Mouse (Mus musculus): ENCODE measurements around the gene Slc1a3. TPM values are rescaled to one million over a fixed set of nuclear protein-coding genes. Genes with fewer than 3 reads are reported as not detected.

Gene Slc1a3
- total RNA-seq, 4 experiments from 2014 or later, result 0.56 to 2.8 (median 1.3) TPM

DNA sequence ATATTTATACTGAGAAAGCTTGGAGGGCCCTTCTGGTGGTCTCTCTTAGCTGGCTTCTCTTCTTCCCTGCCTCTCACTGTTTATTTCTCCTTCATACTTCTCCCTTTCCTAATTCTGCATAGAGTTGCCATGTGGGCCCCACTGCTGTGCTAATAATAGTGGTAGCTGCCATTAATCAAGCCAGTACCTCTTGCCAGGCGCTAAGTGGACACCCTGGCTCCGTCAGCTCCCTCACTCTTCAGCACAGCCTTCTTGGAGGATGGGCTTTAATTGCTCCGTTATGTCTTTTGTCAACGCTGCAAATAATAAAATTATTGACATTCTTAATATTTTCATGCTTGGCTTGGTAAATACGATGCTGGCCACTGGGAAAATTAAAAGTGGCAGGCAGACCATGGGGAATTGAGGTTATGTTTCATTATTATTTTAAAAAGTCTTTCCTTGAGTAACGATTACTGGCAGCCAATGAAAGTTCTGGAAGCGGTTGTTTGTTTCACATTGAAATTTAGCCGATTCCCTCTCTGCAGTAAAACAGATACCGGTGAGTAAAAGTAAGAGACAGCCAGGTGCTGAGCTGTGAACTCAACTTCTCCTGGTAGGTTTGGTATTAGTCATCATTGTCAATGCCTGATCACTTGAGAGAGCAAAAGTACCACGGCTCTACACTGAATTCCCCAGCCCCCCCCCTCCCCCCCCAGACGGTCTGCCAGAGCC lies 94.9 kb downstream of the Slc1a3 start:
- no peak for DNase-seq (ENCODE audit: low spot score in 2 of 2)

DNA sequence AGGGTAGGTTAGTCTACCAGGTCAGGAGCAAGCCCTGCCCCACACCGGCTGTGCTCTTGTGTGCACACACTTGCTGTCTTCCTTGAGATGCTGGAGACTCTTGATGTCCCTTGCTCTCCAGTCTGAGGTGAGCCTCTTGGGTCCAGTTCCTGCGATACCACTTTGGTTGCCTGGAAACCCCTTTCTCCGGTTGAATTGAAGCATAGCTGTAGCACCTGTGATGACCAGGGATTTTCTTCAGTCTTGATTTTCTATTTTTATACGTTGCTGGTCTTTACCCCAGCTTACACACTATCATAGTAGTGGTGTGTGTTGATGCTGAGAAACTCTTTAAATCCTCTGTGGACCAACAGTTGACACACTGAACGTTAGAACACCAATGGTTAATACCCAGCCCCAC lies 95.9 kb downstream of the Slc1a3 start:
- DNase-seq (ENCODE audit: low spot score in 2 of 2), result no peak

DNA sequence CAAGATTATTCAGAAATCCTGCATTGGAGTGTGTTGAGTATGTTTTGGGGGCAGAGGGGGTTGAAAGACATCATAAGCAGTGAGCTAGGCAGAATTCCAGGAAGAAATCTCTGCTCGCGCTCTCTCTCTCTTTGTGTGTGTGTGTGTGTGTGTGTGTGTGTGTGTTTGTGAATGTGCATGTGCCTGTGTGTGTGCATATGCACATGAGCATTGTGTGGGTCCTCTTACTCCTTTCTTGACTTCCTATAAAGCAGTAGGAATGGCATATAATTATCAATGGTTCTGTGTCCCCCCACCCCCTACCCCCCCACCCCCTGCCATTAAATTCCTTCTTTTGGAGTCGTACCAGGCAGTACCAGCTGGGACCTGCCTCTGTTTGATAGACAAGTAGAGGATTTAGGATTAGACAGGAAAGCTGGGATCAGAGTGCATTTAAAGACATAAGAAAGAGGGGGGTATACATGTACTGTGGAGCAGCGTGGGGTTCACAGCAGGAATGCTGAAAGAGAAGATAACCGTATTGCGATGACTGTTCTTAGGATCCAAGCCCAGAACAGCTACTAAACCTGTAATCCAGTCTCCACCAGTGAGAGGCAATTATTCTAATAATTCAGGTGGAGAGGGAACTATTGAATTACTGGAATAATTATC lies 104.9 kb downstream of the Slc1a3 start:
- DNase-seq (ENCODE audit: low spot score in 2 of 2), result no peak

DNA sequence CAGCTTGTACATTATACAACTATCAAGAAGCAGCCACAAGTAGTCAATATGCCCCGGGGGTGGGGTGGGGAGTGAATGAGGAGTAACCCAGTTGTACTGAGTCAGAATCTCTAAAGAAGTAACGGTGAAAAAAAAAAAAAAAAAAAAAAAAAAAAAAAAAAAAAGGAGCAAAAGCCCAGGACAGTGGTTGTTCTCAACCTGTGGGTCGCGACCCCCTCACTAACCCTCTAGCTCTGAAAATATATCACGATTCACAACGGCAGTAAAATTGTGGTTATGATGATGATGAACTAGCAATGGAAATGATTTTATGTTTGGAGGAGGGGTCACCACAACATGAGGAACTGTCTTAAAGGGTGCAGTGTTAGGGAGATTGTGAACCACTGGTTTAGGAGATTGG lies 108.2 kb downstream of the Slc1a3 start:
- no peak for DNase-seq (ENCODE audit: low spot score in 2 of 2)

DNA sequence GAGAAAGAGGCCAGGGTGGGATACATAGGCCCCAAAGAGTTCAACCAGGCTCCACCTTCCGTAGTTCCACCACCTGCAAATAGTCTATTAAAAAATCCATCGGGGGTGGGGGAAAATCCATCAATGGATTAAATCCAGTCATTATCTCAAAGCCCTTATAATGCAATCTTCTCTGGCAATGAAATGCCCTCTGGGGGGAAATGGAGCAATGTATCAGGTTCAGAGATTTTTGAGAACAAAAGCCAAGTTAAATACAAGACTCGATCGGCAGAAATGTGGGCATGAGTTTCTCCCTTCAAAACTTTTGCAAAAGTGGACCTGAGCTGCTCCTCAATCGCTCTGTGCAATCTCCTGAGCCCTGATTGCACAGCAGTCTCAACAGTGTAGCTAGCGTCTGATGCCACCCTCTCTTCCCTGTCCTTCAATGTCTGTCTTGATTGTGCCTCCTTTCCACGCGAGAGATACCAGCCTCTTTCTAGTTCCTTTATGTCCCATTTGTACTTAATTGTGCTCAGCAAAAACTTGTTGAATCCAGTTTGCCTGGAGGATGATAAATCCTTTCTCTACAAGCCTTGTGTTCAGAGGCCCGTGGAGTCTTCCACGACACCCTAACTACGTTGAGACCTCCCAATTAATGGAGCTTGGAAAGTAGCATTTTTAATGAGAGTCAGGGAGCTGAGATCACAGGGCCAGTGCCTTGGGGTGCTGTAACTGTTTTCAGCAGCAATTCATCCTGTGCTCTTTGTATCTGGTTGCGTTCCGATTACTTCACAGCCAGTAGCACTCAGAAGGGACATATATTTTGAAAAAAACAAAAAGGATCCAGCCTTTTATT lies 109.0 kb downstream of the Slc1a3 start:
- no peak for DNase-seq (ENCODE audit: low spot score in 2 of 2)

DNA sequence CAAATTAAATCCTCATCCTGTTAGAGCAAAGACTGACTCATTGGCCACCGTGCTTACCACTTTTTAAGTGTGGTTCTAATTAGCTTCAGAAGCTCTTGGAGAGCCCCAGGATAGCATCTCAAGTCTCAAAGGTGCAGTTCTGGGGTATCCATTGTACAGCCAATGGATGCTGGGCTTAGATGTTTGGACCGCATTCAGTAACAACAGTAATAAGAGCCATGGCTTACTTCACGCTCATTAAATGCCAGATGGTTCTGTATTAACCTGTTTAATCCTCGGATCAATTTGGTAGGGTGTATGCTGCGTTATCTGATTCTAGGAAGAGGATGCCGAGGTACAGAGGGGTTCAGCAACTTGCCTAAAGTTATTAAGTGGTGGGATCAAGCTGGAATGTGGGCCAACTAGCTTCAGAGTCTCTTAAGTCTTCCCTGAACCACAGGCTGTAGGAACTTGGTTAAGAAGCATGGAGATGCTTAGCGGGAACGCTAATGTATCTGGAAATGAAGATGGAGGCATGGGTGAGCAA lies 114.1 kb downstream of the Slc1a3 start:
- no peak for DNase-seq (ENCODE audit: low spot score in 2 of 2)

DNA sequence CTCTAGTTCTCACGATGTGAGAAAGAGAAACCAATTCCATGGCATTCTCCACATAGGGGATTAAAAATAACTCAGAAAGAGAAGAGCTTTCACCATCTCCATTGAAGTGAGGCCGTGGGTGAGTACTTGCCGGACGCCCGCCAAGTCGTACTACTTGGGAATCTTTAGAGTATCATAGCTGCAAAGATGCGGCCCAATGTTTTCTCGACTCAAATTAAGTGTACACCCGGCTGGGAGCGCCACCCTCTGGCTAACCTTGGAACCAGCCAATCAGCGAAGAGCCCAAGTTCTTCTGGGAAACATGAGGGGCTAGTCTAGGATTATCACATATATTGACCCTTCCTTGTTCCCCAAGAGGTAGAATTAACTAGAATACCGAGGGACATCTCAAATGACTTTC lies 115.3 kb downstream of the Slc1a3 start:
- no peak for DNase-seq (ENCODE audit: low spot score in 2 of 2)

DNA sequence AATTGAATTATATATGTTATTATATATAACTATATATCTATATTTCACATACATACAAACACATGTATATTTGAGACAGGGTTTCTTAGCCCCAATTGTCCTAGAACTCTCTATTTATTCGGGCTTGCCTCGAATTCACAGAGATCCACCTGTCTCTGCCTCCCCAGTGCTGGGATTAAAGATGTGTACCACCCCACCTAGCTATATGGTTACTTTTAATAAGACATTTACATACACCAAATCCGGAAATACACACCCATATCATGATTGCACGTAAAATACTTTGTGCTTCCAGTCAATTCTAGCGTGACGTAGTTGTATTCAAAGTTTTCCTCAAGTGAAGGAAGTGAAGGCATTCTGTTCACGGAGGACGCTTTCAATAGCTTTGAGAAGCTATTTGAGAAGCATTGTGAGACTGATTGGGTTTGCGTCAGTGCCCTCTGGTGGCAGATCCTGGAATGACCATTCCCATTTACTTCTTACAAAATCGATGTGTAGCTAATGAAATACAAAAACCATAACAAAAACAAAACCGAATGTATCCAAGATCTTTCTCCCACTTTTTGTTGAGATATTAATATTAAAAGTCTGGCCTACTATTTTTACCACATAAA lies 121.0 kb downstream of the Slc1a3 start:
- peak; percentile 37 to 49 for DNase-seq (ENCODE audit: low spot score in 2 of 2)

DNA sequence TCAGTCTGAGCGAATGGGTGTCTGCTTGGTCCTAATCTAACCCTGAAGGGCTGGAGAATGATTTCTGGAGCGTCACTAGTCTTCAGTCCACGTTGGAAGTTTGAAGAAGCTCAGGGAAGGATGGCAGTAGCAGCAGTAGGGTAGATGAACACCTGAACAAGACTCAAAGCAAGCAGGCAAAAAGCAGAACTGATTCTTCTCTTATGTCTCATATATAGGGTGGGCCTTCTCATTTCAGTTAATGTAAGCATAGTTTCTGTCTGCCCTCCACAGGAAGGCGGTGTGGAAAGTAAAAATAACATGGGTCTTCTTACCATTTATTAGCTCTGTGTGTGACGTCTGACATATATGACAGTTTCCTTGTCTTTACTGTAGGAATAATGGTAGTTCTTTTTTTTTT lies 122.5 kb downstream of the Slc1a3 start:
- DNase-seq (ENCODE audit: low spot score in 2 of 2), result no peak

DNA sequence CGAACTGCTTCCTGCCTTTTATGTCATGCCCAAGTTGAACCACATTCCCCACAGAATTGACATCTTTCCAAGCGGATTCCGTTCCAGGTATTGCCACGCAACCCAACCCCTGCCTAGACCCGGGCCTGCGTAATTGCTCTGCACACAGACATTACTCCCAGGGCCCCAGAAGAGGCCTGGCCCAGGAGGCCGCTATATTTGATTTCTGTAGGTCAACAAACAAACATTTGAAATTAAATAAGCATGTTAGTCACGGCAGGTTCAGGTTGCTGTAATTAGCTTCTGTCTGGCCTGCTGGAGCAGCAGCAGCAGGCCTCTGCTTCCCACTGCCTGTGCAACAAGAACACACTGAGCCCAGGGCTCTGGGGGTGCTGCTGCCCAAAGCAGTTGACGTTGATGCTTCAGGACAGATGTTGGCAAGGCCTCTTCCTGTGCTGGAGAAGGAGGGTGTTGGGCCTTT lies 123.7 kb downstream of the Slc1a3 start:
- peak; percentile 16 to 17 for DNase-seq (ENCODE audit: low spot score in 2 of 2)

Other genes with a start within 250 kb of the Slc1a3 start
- not detected for gene Gm2310, start 190.8 kb downstream of the Slc1a3 start, total RNA-seq (2022)

Data from gastrocnemius, adult 8-10 months (tissue).